Mouse (Mus musculus): Measurements from ENCODE around the gene Fam196a. TPM values are rescaled to one million over a fixed set of nuclear protein-coding genes. Genes with fewer than 3 reads are reported as not detected.

Gene Fam196a
- 0.88 and 1.5 TPM in 2 replicates for polyA plus RNA-seq (2014; fragmentation: Nextera tagmentation; extraction: Ambion mirVana)

GRCm38 (mm10) chr7:134937927-134938609 is at the start of gene Fam196a:
Gene Fam196a (minus strand): TSS chr7:134938430.
- WGBS: 3% methylated on average over 61 of the region's 71 CpGs
- peak within 1 kb of the TSS; percentile 72 for H3K4me2 ChIP-seq
- DNase-seq (ENCODE audit: low spot score) (peak; percentile 55), ATAC-seq (replicated peaks; ENCODE audit: low FRiP score) (no peak; the same call in 1 of the 2 replicates)
- no peak within 1 kb of the TSS for H3K27ac ChIP-seq (ENCODE audit: low read depth, low read length)
- peak within 1 kb of the TSS; percentile 48 for H3K4me3 ChIP-seq (ENCODE audit: low read depth, low read length)
- no peaks in the 10 kb centered on the region; the same call in 1 of the 2 replicates for H3K4me1 ChIP-seq (replicated peaks; ENCODE audit: control insufficient read depth, insufficient read depth, low read length)
- H3K9me3 ChIP-seq (ENCODE audit: control insufficient read depth, low read length): no peaks in the 10 kb centered on the region
- H3K27me3 ChIP-seq (replicated peaks; ENCODE audit: control insufficient read depth, insufficient read depth, low read length): peaks cover 30% of the 10 kb centered on the region
- H3K9ac ChIP-seq (ENCODE audit: low read depth, low read length): no peak within 1 kb of the TSS
- H3K36me3 ChIP-seq (ENCODE audit: control insufficient read depth, insufficient read depth, low read length): no peaks in the 10 kb centered on the region

- ATAC-seq (replicated peaks; ENCODE audit: low FRiP score) (no peak), DNase-seq (ENCODE audit: low spot score) (no peak)
- Histone ChIP-seq H3K9me3 (ENCODE audit: control insufficient read depth, low read length) (no peaks in the 10 kb centered on the region), H3K4me2 (no peak overlapping the region), H3K4me3 (ENCODE audit: low read depth, low read length) (no peak overlapping the region), H3K27ac (ENCODE audit: low read depth, low read length) (no peak overlapping the region), H3K36me3 (ENCODE audit: control insufficient read depth, insufficient read depth, low read length) (no peaks in the 10 kb centered on the region), H3K9ac (ENCODE audit: low read depth, low read length) (no peak overlapping the region), H3K27me3 (replicated peaks; ENCODE audit: control insufficient read depth, insufficient read depth, low read length) (no peaks in the 10 kb centered on the region), H3K4me1 (replicated peaks; ENCODE audit: control insufficient read depth, insufficient read depth, low read length) (no peaks in the 10 kb centered on the region)
- WGBS: 73% methylated on average over 2 of the region's 2 CpGs
These were observed 23.4 kb upstream of the Fam196a start for GRCm38 (mm10) chr7:134961608-134962007.

DNA sequence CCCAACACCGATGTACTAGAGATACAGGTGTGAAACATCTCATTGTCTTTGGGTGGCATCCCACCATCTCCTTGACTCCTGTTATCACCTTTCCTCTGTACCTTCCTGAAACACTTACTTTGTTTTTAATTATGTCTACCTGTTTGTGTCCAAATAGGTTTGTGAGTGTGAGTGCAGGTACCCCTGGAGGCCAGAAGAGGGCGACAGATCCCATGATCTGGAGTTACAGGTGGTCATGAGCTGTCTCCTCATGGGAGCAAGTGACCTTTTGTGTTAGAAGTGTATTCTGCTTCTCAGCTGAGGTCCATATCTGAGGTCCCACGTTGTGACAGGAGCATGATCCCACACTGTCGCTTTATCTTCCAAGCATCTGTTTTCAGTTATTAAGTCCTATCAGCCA is 22.6 kb upstream of the Fam196a start:
- Histone ChIP-seq H3K27ac (ENCODE audit: low read depth, low read length) (no peak overlapping the region), H3K36me3 (ENCODE audit: control insufficient read depth, insufficient read depth, low read length) (no peaks in the 10 kb centered on the region), H3K9me3 (ENCODE audit: control insufficient read depth, low read length) (no peaks in the 10 kb centered on the region), H3K9ac (ENCODE audit: low read depth, low read length) (no peak overlapping the region), H3K4me3 (ENCODE audit: low read depth, low read length) (no peak overlapping the region), H3K4me2 (no peak overlapping the region), H3K27me3 (replicated peaks; ENCODE audit: control insufficient read depth, insufficient read depth, low read length) (no peaks in the 10 kb centered on the region), H3K4me1 (replicated peaks; ENCODE audit: control insufficient read depth, insufficient read depth, low read length) (no peaks in the 10 kb centered on the region)
- 44% methylated on average over 4 of the region's 4 CpGs for WGBS
- DNase-seq (ENCODE audit: low spot score): no peak
- no peak for ATAC-seq (replicated peaks; ENCODE audit: low FRiP score)

- 88% methylated on average over 6 of the region's 6 CpGs for whole genome bisulfite sequencing
- Histone ChIP-seq H3K4me1 (replicated peaks; ENCODE audit: control insufficient read depth, insufficient read depth, low read length) (no peaks in the 10 kb centered on the region), H3K9ac (ENCODE audit: low read depth, low read length) (no peak overlapping the region), H3K36me3 (ENCODE audit: control insufficient read depth, insufficient read depth, low read length) (no peaks in the 10 kb centered on the region), H3K27ac (ENCODE audit: low read depth, low read length) (no peak overlapping the region), H3K4me3 (ENCODE audit: low read depth, low read length) (no peak overlapping the region), H3K27me3 (replicated peaks; ENCODE audit: control insufficient read depth, insufficient read depth, low read length) (no peaks in the 10 kb centered on the region), H3K4me2 (no peak overlapping the region), H3K9me3 (ENCODE audit: control insufficient read depth, low read length) (no peaks in the 10 kb centered on the region)
- DNase-seq (ENCODE audit: low spot score) (no peak), ATAC-seq (replicated peaks; ENCODE audit: low FRiP score) (no peak)
These were observed 20.9 kb upstream of the Fam196a start for GRCm38 (mm10) chr7:134959086-134959485.

GRCm38 (mm10) chr7:134945925-134946716 is 7.9 kb upstream of the Fam196a start:
- ATAC-seq (replicated peaks; ENCODE audit: low FRiP score): no peak
- no peaks in the 10 kb centered on the region for H3K4me1 ChIP-seq (replicated peaks; ENCODE audit: control insufficient read depth, insufficient read depth, low read length)
- H3K27me3 ChIP-seq (replicated peaks; ENCODE audit: control insufficient read depth, insufficient read depth, low read length): no peaks in the 10 kb centered on the region
- no peak overlapping the region for H3K4me2 ChIP-seq
- H3K36me3 ChIP-seq (ENCODE audit: control insufficient read depth, insufficient read depth, low read length): no peaks in the 10 kb centered on the region
- H3K9ac ChIP-seq (ENCODE audit: low read depth, low read length): no peak overlapping the region
- no peaks in the 10 kb centered on the region for H3K9me3 ChIP-seq (ENCODE audit: control insufficient read depth, low read length)
- DNase-seq (ENCODE audit: low spot score): no peak
- H3K4me3 ChIP-seq (ENCODE audit: low read depth, low read length): no peak overlapping the region
- WGBS: 80% methylated on average over 7 of the region's 7 CpGs
- no peak overlapping the region for H3K27ac ChIP-seq (ENCODE audit: low read depth, low read length)

DNA sequence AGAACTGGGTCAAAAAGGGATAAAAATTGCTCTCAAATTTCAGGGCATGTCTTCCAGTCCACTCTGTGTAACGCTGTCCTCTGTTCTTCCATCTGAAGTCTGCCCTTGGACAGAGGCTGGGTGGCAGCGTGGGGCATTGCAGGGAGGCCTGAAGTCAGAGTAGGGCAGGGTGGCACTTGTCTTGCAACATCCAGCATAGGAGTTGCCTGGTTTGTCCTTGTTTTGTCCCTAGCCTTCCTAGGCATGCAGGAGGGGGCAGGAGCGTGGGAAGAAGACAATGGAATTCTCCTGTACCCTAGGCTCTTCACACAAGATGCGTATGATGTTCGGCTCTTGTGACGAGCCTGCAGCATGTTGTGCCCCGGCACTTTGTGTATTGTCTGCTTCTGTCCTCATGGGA is 5.5 kb upstream of the Fam196a start:
- 0 out of 2 replicates have a peak, but pooled peaks cover 4% of the 10 kb centered on the region for H3K27me3 ChIP-seq (replicated peaks; ENCODE audit: control insufficient read depth, insufficient read depth, low read length)
- no peak overlapping the region for H3K4me3 ChIP-seq (ENCODE audit: low read depth, low read length)
- DNase-seq (ENCODE audit: low spot score) (no peak), ATAC-seq (replicated peaks; ENCODE audit: low FRiP score) (no peak)
- no peaks in the 10 kb centered on the region for H3K4me1 ChIP-seq (replicated peaks; ENCODE audit: control insufficient read depth, insufficient read depth, low read length)
- H3K9me3 ChIP-seq (ENCODE audit: control insufficient read depth, low read length): no peaks in the 10 kb centered on the region
- H3K36me3 ChIP-seq (ENCODE audit: control insufficient read depth, insufficient read depth, low read length): no peaks in the 10 kb centered on the region
- H3K4me2 ChIP-seq: no peak overlapping the region
- H3K9ac ChIP-seq (ENCODE audit: low read depth, low read length): no peak overlapping the region
- no peak overlapping the region for H3K27ac ChIP-seq (ENCODE audit: low read depth, low read length)
- WGBS: 83% methylated on average over 7 of the region's 7 CpGs

- H3K27me3 ChIP-seq (replicated peaks; ENCODE audit: control insufficient read depth, insufficient read depth, low read length): peaks cover 11% of the 10 kb centered on the region
- no peak overlapping the region for H3K4me2 ChIP-seq
- H3K4me3 ChIP-seq (ENCODE audit: low read depth, low read length): no peak overlapping the region
- no peaks in the 10 kb centered on the region for H3K9me3 ChIP-seq (ENCODE audit: control insufficient read depth, low read length)
- DNase-seq (ENCODE audit: low spot score): no peak
- ATAC-seq (replicated peaks; ENCODE audit: low FRiP score): no peak
- no peaks in the 10 kb centered on the region for H3K4me1 ChIP-seq (replicated peaks; ENCODE audit: control insufficient read depth, insufficient read depth, low read length)
- no peak overlapping the region for H3K27ac ChIP-seq (ENCODE audit: low read depth, low read length)
- 72% methylated on average over 6 of the region's 6 CpGs for WGBS
- H3K9ac ChIP-seq (ENCODE audit: low read depth, low read length): no peak overlapping the region
- H3K36me3 ChIP-seq (ENCODE audit: control insufficient read depth, insufficient read depth, low read length): no peaks in the 10 kb centered on the region
These were observed 4.8 kb upstream of the Fam196a start for GRCm38 (mm10) chr7:134943063-134943462.

- Histone ChIP-seq H3K27ac (ENCODE audit: low read depth, low read length) (no peak overlapping the region), H3K27me3 (replicated peaks; ENCODE audit: control insufficient read depth, insufficient read depth, low read length) (peaks cover 22% of the 10 kb centered on the region), H3K9me3 (ENCODE audit: control insufficient read depth, low read length) (no peaks in the 10 kb centered on the region), H3K4me2 (no peak overlapping the region), H3K4me1 (replicated peaks; ENCODE audit: control insufficient read depth, insufficient read depth, low read length) (no peaks in the 10 kb centered on the region; the same call in 1 of the 2 replicates), H3K36me3 (ENCODE audit: control insufficient read depth, insufficient read depth, low read length) (no peaks in the 10 kb centered on the region), H3K4me3 (ENCODE audit: low read depth, low read length) (no peak overlapping the region), H3K9ac (ENCODE audit: low read depth, low read length) (no peak overlapping the region)
- no peak for ATAC-seq (replicated peaks; ENCODE audit: low FRiP score)
- 79% methylated on average over 6 of the region's 6 CpGs for WGBS
- DNase-seq (ENCODE audit: low spot score): no peak
These were observed 3.7 kb upstream of the Fam196a start for GRCm38 (mm10) chr7:134941891-134942290.
